Mouse (Mus musculus) forebrain, embryonic 14.5 days (tissue): Measurements from ENCODE around the gene Fuca1. TPM values are rescaled to one million over a fixed set of nuclear protein-coding genes. Genes with fewer than 3 reads are reported as not detected.

ENCODE experiments used
- ATAC-seq: fragments of 200-750 bp; cut with Nextera tagmentation; 2 replicates; pipeline ENCODE4 v1.8.0; 2017; ENCODE audit warnings: mild to moderate bottlenecking, moderate library complexity
- DNase-seq: peaks from one replicate; pipeline ENCODE4 v3.0.0-alpha.2; 2015; ENCODE audit warnings: low spot score
- H3K27ac ChIP-seq: fragments of 300-500 bp; sonication (generic); 2 replicates; pipeline ENCODE4 v1.5.1; 2014; ENCODE audit warnings: low read depth, mild to moderate bottlenecking, control low read depth, low read length, moderate library complexity
- H3K27me3 ChIP-seq: fragments of 300-500 bp; sonication (generic); replicated peaks from 2 replicates; pipeline ENCODE4 v1.6.1; 2014; ENCODE audit warnings: low read length, control low read depth, mixed read lengths; ENCODE audit not compliant: control insufficient read depth, insufficient read depth
- H3K36me3 ChIP-seq: fragments of 300-500 bp; sonication (generic); 2 replicates; pipeline ENCODE4 v1.6.1; 2014; ENCODE audit warnings: low read length, control low read depth; ENCODE audit not compliant: control insufficient read depth, insufficient read depth
- H3K4me1 ChIP-seq: fragments of 300-500 bp; sonication (generic); 2 replicates; pipeline ENCODE4 v1.6.1; 2014; ENCODE audit warnings: antibody characterized with exemption, low read length, control low read depth; ENCODE audit not compliant: control insufficient read depth, insufficient read depth
- H3K4me2 ChIP-seq: fragments of 300-500 bp; sonication (generic); 2 replicates; pipeline ENCODE4 v1.6.1; 2014; ENCODE audit warnings: mild to moderate bottlenecking, control low read depth, low read length
- H3K4me3 ChIP-seq: fragments of 300-500 bp; sonication (generic); 2 replicates; pipeline ENCODE4 v1.5.1; 2014; ENCODE audit warnings: low read depth, low read length, control low read depth
- H3K9ac ChIP-seq: fragments of 300-500 bp; sonication (generic); 2 replicates; pipeline ENCODE4 v1.6.1; 2014; ENCODE audit warnings: mild to moderate bottlenecking, low read length, control low read depth, moderate library complexity
- H3K9me3 ChIP-seq: fragments of 300-500 bp; sonication (generic); replicated peaks from 2 replicates; pipeline ENCODE4 v1.6.1; 2016; ENCODE audit warnings: low read length, control low read depth, mixed read lengths; ENCODE audit not compliant: control insufficient read depth
- WGBS: fragments of 180-500 bp; shearing (Covaris S2); extraction: QIAGEN DNeasy Blood & Tissue Kit; methylation state at CpG from one replicate; pipeline ENCODE4 v1.1.7; 2014; 5-methylcytosine and 5-hydroxymethylcytosine counted together
- polyA plus RNA-seq: library from polyadenylated mRNA; unstranded; fragments of >200 nt; fragmentation: Nextera tagmentation; extraction: Ambion mirVana; gene quantifications from 2 replicates; pipeline ENCODE4 v1.2.1, GENCODE M21; 2014

Gene Fuca1
- polyA plus RNA-seq, 1 experiment from 2014 or later, result 60.7 TPM

- Histone ChIP-seq H3K36me3 (peaks cover 45% of the 10 kb centered on the region), H3K4me2 (no peak overlapping the region), H3K27ac (no peak overlapping the region), H3K4me3 (no peak overlapping the region), H3K4me1 (peaks cover 10% of the 10 kb centered on the region), H3K9me3 (no peaks in the 10 kb centered on the region), H3K9ac (no peak overlapping the region), H3K27me3 (no peaks in the 10 kb centered on the region)
- DNase-seq, result no peak
- no peak for ATAC-seq
- WGBS, result 87% methylated on average over 7 of the region's 7 CpGs
These were observed 41.7 kb downstream of the Fuca1 start for GRCm38 (mm10) chr4:135962198-135962597.

GRCm38 (mm10) chr4:135962946-135963345 is 42.4 kb downstream of the Fuca1 start:
- H3K4me2 ChIP-seq, result peak overlapping the region; percentile 96
- WGBS, result 6% methylated on average over 15 of the region's 15 CpGs
- H3K9ac ChIP-seq, result peak overlapping the region; percentile 84
- peaks cover 50% of the 10 kb centered on the region for H3K36me3 ChIP-seq
- H3K4me3 ChIP-seq, result peak overlapping the region; percentile 54
- DNase-seq, result no peak
- H3K9me3 ChIP-seq, result no peaks in the 10 kb centered on the region
- no peaks in the 10 kb centered on the region for H3K27me3 ChIP-seq
- H3K27ac ChIP-seq, result peak overlapping the region; percentile 77
- H3K4me1 ChIP-seq, result peaks cover 10% of the 10 kb centered on the region
- peak; percentile 8 for ATAC-seq

- Histone ChIP-seq H3K4me3 (peak within 1 kb of the TSS; percentile 54), H3K9ac (peak within 1 kb of the TSS; percentile 84), H3K9me3 (no peaks in the 10 kb centered on the region), H3K4me2 (peak within 1 kb of the TSS; percentile 96), H3K4me1 (peaks cover 10% of the 10 kb centered on the region), H3K27ac (peak within 1 kb of the TSS; percentile 77), H3K27me3 (no peaks in the 10 kb centered on the region), H3K36me3 (peaks cover 51% of the 10 kb centered on the region)
- ATAC-seq (peak; percentile 93), DNase-seq (peak; percentile 99)
- WGBS, result under 1% methylated on average over 51 of the region's 56 CpGs
These were observed 43.1 kb downstream of the Fuca1 start, which contains the start of gene Gale for GRCm38 (mm10) chr4:135963457-135964193. Gale (plus strand) TSS chr4:135963727.

GRCm38 (mm10) chr4:135964426-135964825 is 43.9 kb downstream of the Fuca1 start:
- Histone ChIP-seq H3K27ac (no peak overlapping the region), H3K4me3 (peak overlapping the region; percentile 54), H3K4me1 (peaks cover 10% of the 10 kb centered on the region), H3K4me2 (peak overlapping the region; percentile 96), H3K9me3 (no peaks in the 10 kb centered on the region), H3K9ac (peak overlapping the region; percentile 84), H3K27me3 (no peaks in the 10 kb centered on the region), H3K36me3 (peaks cover 52% of the 10 kb centered on the region)
- DNase-seq (no peak), ATAC-seq (no peak)
- 4% methylated on average over 12 of the region's 12 CpGs for WGBS

- 86% methylated on average over 9 of the region's 9 CpGs for WGBS
- Histone ChIP-seq H3K4me3 (no peak overlapping the region), H3K9ac (no peak overlapping the region), H3K27ac (no peak overlapping the region), H3K9me3 (no peaks in the 10 kb centered on the region), H3K27me3 (no peaks in the 10 kb centered on the region), H3K4me2 (no peak overlapping the region), H3K4me1 (peaks cover 10% of the 10 kb centered on the region), H3K36me3 (peaks cover 52% of the 10 kb centered on the region)
- no peak for ATAC-seq
- DNase-seq, result no peak
These were observed 44.6 kb downstream of the Fuca1 start for GRCm38 (mm10) chr4:135965113-135965512.

GRCm38 (mm10) chr4:135966283-135966682 is 45.7 kb downstream of the Fuca1 start:
- no peak overlapping the region for H3K4me3 ChIP-seq
- no peaks in the 10 kb centered on the region for H3K9me3 ChIP-seq
- peaks cover 53% of the 10 kb centered on the region for H3K36me3 ChIP-seq
- H3K4me1 ChIP-seq, result peaks cover 10% of the 10 kb centered on the region
- ATAC-seq, result no peak
- 93% methylated on average over 16 of the region's 16 CpGs for WGBS
- no peak for DNase-seq
- H3K4me2 ChIP-seq, result no peak overlapping the region
- no peak overlapping the region for H3K9ac ChIP-seq
- H3K27ac ChIP-seq, result no peak overlapping the region
- H3K27me3 ChIP-seq, result no peaks in the 10 kb centered on the region

GRCm38 (mm10) chr4:135967086-135967760 is 46.7 kb downstream of the Fuca1 start:
- peaks cover 16% of the 10 kb centered on the region for H3K4me1 ChIP-seq
- H3K9ac ChIP-seq, result no peak overlapping the region
- H3K36me3 ChIP-seq, result peaks cover 52% of the 10 kb centered on the region
- no peak for ATAC-seq
- 88% methylated on average over 18 of the region's 18 CpGs for WGBS
- H3K4me2 ChIP-seq, result no peak overlapping the region
- no peaks in the 10 kb centered on the region for H3K27me3 ChIP-seq
- DNase-seq, result no peak
- H3K9me3 ChIP-seq, result no peaks in the 10 kb centered on the region
- no peak overlapping the region for H3K4me3 ChIP-seq
- no peak overlapping the region for H3K27ac ChIP-seq

- Histone ChIP-seq H3K27ac (no peak overlapping the region), H3K9ac (no peak overlapping the region), H3K4me1 (peaks cover 12% of the 10 kb centered on the region), H3K36me3 (peaks cover 51% of the 10 kb centered on the region), H3K27me3 (no peaks in the 10 kb centered on the region), H3K4me2 (no peak overlapping the region), H3K9me3 (no peaks in the 10 kb centered on the region), H3K4me3 (no peak overlapping the region)
- WGBS, result 84% methylated on average over 19 of the region's 19 CpGs
- ATAC-seq (no peak), DNase-seq (no peak)
These were observed 47.8 kb downstream of the Fuca1 start for GRCm38 (mm10) chr4:135968271-135968869.
